Mouse (Mus musculus) heart, embryonic 15.5 days (tissue): ENCODE results near the gene Gprin1. TPM values are rescaled to one million over a fixed set of nuclear protein-coding genes. Genes with fewer than 3 reads are reported as not detected.
A peak's percentile ranks its signal among the peaks of the same experiment; 100 is the strongest.

ENCODE experiments used
- ATAC-seq: fragments of 200-750 bp; cut with Nextera tagmentation; replicated peaks from 2 replicates; pipeline ENCODE4 v1.8.0; 2017; ENCODE audit warnings: low read depth, moderate TSS enrichment; ENCODE audit not compliant: insufficient number of reproducible peaks, insufficient read depth, low FRiP score
- H3K27ac ChIP-seq: fragments of 300-500 bp; sonication (generic); 2 replicates; pipeline ENCODE4 v1.5.1; 2015; ENCODE audit warnings: mild to moderate bottlenecking, inconsistent platforms
- H3K27me3 ChIP-seq: fragments of 300-500 bp; sonication (generic); 2 replicates; pipeline ENCODE4 v1.6.1; 2015; ENCODE audit warnings: inconsistent platforms
- H3K36me3 ChIP-seq: fragments of 300-500 bp; sonication (generic); 2 replicates; pipeline ENCODE4 v1.6.1; 2015; ENCODE audit warnings: mild to moderate bottlenecking, inconsistent platforms
- H3K4me1 ChIP-seq: fragments of 300-500 bp; sonication (generic); replicated peaks from 2 replicates; pipeline ENCODE4 v1.6.1; 2015; ENCODE audit warnings: inconsistent platforms
- H3K4me2 ChIP-seq: fragments of 300-500 bp; sonication (generic); 2 replicates; pipeline ENCODE4 v1.6.1; 2015; ENCODE audit warnings: inconsistent platforms, mild to moderate bottlenecking, moderate library complexity
- H3K4me3 ChIP-seq: fragments of 300-500 bp; sonication (generic); 2 replicates; pipeline ENCODE4 v1.5.1; 2015; ENCODE audit warnings: mild to moderate bottlenecking, inconsistent platforms
- H3K9ac ChIP-seq: fragments of 300-500 bp; sonication (generic); 2 replicates; pipeline ENCODE4 v1.6.1; 2015; ENCODE audit warnings: mild to moderate bottlenecking, inconsistent platforms
- H3K9me3 ChIP-seq: fragments of 300-500 bp; sonication (generic); replicated peaks from 2 replicates; pipeline ENCODE4 v1.6.1; 2016; ENCODE audit warnings: inconsistent platforms
- WGBS: fragments of 180-500 bp; shearing (Covaris S2); methylation state at CpG from one replicate; pipeline ENCODE4 v1.1.7; 2015; ENCODE audit warnings: mixed read lengths; 5-methylcytosine and 5-hydroxymethylcytosine counted together
- polyA plus RNA-seq: library from polyadenylated mRNA; unstranded; fragments of >200 nt; fragmentation: Nextera tagmentation; extraction: Ambion mirVana; gene quantifications from 2 replicates; pipeline ENCODE4 v1.2.1, GENCODE M21; 2015

Gene Gprin1
- polyA plus RNA-seq, 1 experiment from 2014 or later = 0.05 TPM

DNA sequence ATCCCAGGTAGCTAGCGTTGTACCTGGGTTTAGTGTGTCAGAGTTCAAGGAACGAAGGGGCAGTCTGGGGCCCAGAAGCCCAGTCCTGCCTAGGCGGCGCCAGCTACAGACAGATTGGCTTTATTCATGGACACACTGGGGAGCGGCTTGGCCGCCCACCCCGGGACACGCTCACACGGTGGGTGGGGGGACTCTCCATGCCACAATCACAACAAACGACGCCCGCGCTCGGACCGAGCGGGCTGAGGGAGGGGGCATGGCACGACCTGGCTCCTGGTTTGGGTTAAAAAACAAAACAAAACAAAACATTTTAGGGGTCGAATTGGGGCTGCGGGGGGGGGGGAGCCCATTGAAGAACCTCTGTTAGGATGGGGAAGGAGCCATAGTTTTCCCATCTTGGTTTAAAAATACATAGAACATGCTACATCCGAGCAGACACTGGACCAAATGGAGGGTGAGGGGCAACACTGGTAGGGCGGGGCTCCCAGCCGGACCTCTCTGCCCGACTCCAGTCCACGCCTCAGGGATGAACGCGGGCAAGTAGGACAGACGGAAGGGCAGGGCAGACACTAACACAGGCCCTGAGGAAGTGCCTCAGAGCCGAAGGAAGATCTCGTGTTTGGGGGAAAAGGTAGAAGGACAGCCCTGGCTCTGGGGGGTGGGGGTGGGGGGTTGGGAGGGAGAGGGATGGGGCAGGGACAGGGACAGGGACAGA lies 9.2 kb upstream of the Gprin1 start:
- H3K4me2 ChIP-seq = peak overlapping the region; percentile 72
- H3K9ac ChIP-seq = no peak overlapping the region
- peaks cover 89% of the 10 kb centered on the region for H3K27me3 ChIP-seq
- no peaks in the 10 kb centered on the region for H3K36me3 ChIP-seq
- peaks cover 12% of the 10 kb centered on the region for H3K4me1 ChIP-seq
- no peaks in the 10 kb centered on the region for H3K9me3 ChIP-seq
- no peak overlapping the region for H3K27ac ChIP-seq
- WGBS = 1% methylated on average over 29 of the region's 29 CpGs
- ATAC-seq = 0 out of 2 replicates have a peak, but pooled peaks have one; percentile 14
- H3K4me3 ChIP-seq = no peak overlapping the region

DNA sequence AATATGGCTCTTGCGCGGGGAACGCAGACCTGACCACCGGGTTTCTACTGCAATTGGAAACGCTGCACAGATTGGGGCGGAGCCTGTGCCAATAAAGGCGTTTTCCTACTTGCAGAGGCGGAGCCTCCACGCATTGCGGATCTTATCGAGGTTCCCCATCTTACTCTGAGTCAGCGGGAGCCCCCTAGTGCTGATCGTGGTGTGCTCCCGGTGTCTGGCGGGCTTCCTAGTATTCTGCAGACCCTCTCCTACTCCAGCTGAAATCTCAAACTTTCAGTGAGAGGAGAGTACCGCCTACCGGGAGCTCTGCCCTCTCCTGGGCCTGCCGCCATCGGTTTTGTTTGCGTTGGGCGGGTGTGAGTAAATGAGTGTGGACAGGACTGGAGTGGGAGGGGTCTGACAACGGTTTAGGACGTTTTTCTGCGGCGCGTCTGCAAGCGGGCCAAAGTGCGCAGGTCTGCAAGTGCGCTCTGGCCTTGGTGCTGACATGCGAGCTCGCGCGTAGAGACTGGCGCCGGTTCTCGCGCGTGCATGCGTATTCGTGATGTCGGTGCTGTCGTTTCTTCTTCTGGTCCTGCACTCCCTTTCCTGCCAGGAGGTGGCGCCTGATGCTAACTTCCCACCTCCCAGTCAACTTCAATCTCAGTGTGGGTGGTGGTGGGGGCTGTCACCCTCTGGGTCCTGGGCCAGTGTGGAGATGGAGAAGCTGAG lies 8.5 kb upstream of the Gprin1 start:
- ATAC-seq = peak; percentile 76
- H3K4me2 ChIP-seq = peak overlapping the region; percentile 72
- H3K36me3 ChIP-seq = no peaks in the 10 kb centered on the region
- H3K27me3 ChIP-seq = peaks cover 89% of the 10 kb centered on the region
- no peak overlapping the region for H3K9ac ChIP-seq
- peaks cover 12% of the 10 kb centered on the region for H3K4me1 ChIP-seq
- H3K9me3 ChIP-seq = no peaks in the 10 kb centered on the region
- H3K4me3 ChIP-seq = peak overlapping the region; percentile 43
- under 1% methylated on average over 43 of the region's 43 CpGs for WGBS
- no peak overlapping the region for H3K27ac ChIP-seq

DNA sequence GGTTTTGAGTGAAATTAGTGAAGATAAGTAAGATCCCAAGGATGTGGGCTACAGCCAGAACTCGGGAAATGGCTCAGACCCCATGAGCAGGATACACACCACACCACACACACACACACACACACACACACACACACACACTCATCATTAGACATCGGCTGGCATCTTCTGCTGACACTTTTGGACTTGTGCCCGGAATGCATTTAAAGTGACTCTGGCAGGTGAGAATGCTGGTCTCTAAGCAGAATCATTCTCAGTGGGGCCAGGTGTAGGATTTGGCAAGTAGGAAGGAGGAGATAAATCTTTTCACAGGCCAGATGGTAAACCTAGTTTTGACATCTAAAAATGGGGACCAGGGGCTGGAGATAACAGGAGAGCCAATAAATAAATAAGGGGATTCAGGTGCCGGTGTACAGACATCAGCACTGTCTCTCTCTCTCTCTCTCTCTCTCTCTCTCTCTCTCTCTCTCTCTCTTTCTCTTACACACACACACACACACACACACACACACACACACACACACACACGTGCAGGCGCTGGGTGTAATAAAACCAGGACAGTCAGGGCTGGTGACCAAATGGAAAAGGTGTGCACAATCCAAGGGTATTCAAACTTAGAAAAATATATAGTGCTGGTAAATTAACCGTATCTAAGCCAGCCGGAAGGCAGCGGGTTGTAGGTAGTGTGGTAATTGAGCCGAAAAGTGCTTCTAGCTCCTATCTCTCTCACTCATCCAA lies 7.6 kb upstream of the Gprin1 start:
- Histone ChIP-seq H3K27ac (no peak overlapping the region), H3K36me3 (no peaks in the 10 kb centered on the region), H3K9me3 (no peaks in the 10 kb centered on the region), H3K4me2 (peak overlapping the region; percentile 72), H3K4me3 (peak overlapping the region; percentile 43), H3K4me1 (peaks cover 12% of the 10 kb centered on the region), H3K9ac (no peak overlapping the region), H3K27me3 (peaks cover 89% of the 10 kb centered on the region)
- no peak for ATAC-seq
- 37% methylated on average over 10 of the region's 10 CpGs for WGBS

DNA sequence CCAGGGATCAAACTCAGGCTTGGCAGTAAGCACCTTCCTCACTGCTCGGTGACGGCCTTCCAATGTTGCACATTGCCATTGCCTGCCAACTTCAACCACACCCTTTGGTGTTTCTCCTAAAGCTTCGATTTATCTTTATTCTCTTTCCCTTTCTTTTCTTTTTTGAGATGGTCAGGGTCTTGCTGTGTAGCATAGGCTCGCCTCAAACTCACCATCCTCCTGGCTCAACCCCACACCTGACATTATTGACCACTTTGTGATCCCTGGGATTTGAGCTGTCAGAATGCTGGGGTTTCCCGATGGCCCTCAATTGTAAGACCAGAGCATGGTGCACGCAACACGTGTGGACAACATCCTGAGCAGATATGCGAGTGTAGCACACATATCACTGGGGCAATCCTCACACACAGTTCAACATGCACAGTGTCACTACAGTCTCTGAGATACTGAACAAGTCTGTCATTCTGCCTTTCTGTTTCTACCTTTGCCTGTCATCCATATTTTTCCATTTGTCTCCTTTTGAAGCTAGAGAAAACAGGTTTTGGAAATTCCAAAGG lies 6.6 kb upstream of the Gprin1 start:
- H3K27me3 ChIP-seq = peaks cover 87% of the 10 kb centered on the region
- no peak for ATAC-seq

DNA sequence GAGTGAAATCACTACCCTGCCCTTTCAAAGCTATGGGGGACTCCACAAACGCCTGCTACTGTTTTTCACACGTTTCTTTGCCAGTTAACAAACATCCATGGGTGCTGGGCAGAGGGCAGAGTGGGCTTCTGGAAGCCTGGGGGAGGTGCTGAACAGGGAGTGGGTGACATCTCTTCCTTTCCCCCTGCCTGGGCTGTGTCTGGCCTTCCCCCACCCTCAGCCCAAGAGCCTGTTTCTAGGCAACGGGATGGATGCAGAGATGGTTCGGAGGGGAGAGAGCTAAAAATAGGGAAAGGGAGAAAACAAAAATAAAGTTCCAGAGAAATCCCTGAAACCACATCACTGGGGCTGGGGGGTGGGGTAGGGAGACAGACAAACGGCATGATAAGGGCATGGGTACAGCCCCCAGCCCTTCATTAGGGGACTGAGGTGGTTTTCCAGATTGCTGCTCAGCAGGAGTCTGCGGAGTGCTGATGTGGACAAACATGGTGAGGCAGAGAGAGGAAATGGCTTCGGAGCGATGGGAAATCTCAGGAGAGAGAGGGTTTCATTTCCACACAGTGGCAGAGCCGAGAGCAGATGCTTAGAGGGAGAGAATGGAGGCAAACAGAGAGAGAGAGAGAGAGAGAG lies 5.6 kb upstream of the Gprin1 start:
- Histone ChIP-seq H3K9ac (no peak overlapping the region), H3K9me3 (no peaks in the 10 kb centered on the region), H3K4me1 (peaks cover 12% of the 10 kb centered on the region), H3K4me2 (no peak overlapping the region), H3K36me3 (no peaks in the 10 kb centered on the region), H3K27ac (no peak overlapping the region), H3K4me3 (no peak overlapping the region), H3K27me3 (peaks cover 86% of the 10 kb centered on the region)
- 8% methylated on average over 9 of the region's 9 CpGs for WGBS
- ATAC-seq = no peak

More for the DNA sequence above, 6.6 kb upstream of the Gprin1 start:
- no peak overlapping the region for H3K4me3 ChIP-seq
- H3K4me2 ChIP-seq = no peak overlapping the region
- no peaks in the 10 kb centered on the region for H3K9me3 ChIP-seq
- H3K4me1 ChIP-seq = peaks cover 12% of the 10 kb centered on the region
- H3K9ac ChIP-seq = no peak overlapping the region
- no peaks in the 10 kb centered on the region for H3K36me3 ChIP-seq
- 84% methylated on average over 8 of the region's 8 CpGs for WGBS
- H3K27ac ChIP-seq = no peak overlapping the region

DNA sequence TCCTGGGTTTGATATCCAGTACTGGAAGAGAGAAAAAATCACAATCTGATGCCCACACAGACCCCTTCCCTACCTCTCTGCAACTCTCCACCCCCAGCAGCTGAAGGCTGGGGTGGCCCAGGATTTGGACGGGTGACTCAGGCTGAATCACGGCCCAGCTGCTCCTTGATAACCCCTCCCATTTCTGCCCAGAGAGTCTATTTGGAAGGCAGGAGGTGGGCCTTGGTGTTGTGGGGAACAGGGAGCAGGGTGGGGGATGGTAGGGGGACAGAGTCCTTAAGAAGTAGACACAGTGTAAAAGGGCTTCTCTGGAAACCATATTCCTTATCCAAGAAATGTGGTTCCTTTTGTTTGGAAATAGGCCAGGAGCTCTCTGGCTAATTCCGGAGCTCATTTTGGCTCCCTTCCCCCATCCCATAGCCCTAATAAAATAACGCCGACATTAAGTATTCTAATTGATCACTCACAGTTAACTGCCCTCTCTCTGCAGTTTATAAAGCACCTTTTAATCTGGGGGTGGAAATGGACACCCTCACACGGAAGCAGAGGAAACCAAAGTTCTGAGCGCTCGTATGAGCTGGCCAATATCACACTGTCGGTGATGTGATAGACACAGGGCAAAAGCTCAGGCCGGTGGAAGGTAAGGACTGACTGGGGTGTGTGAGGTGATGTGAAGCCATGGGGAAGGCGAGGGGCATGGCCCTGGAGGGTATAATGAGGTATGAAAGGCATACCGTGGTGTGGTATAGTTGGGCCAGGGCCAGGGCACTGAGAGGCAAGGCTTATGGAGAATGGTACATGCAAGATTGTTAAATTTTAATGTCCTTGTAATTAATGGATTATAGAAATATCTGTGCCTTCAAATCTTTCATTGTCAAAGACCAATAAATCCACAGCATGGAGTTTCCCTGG lies 4.8 kb upstream of the Gprin1 start:
- Histone ChIP-seq H3K27ac (no peak overlapping the region), H3K4me3 (no peak overlapping the region), H3K4me2 (no peak overlapping the region), H3K27me3 (peaks cover 86% of the 10 kb centered on the region), H3K9me3 (no peaks in the 10 kb centered on the region), H3K36me3 (no peaks in the 10 kb centered on the region), H3K9ac (no peak overlapping the region), H3K4me1 (peaks cover 18% of the 10 kb centered on the region)
- 36% methylated on average over 12 of the region's 12 CpGs for WGBS
- no peak for ATAC-seq

DNA sequence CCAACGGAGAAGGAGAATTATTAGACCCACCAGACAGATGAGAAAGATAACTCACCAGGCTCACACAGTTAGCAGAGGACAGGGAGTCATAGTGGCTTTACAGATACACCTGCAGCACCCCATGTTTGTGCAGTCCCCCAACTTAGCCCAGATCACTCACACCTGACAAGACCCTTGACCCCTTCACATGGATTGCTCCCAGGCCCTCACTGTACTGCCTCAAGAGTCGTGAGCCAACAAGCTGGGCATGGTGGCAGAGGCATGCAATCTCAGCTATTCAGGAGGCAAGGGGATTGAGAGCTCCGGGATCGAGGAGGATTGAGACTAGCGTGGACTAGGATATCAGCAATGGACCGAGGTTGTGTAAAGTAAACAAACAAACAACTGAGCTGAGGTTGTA lies 4.1 kb upstream of the Gprin1 start:
- H3K27ac ChIP-seq = no peak overlapping the region
- H3K9me3 ChIP-seq = no peaks in the 10 kb centered on the region
- peaks cover 86% of the 10 kb centered on the region for H3K27me3 ChIP-seq
- no peaks in the 10 kb centered on the region for H3K36me3 ChIP-seq
- no peak for ATAC-seq
- H3K4me3 ChIP-seq = no peak overlapping the region
- H3K4me1 ChIP-seq = peaks cover 20% of the 10 kb centered on the region
- no peak overlapping the region for H3K4me2 ChIP-seq
- H3K9ac ChIP-seq = no peak overlapping the region
- WGBS = 53% methylated on average over 6 of the region's 6 CpGs

DNA sequence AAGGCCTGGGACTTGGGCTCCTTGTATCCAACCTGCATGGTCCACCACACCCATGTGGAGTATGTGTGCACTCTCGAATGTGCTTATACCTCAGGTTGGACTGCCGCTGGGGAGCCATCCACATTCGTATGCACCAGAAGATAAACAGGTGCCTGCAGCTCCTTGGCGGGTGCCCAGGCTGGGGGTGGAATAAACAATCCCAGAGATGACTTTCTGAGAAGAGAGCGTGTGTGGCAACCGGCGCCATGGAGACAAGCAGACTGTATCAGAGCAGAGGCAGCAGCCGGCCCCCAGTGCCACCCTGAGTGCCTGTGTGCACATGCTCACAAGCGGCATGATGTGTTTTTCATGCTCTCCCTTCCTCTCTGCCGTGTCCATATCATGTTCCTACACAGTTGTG lies 3.0 kb upstream of the Gprin1 start:
- Histone ChIP-seq H3K4me1 (peaks cover 11% of the 10 kb centered on the region), H3K9ac (no peak overlapping the region), H3K36me3 (no peaks in the 10 kb centered on the region), H3K9me3 (no peaks in the 10 kb centered on the region), H3K4me2 (no peak overlapping the region), H3K4me3 (no peak overlapping the region), H3K27me3 (peaks cover 87% of the 10 kb centered on the region), H3K27ac (no peak overlapping the region)
- ATAC-seq = no peak
- 59% methylated on average over 10 of the region's 10 CpGs for WGBS

DNA sequence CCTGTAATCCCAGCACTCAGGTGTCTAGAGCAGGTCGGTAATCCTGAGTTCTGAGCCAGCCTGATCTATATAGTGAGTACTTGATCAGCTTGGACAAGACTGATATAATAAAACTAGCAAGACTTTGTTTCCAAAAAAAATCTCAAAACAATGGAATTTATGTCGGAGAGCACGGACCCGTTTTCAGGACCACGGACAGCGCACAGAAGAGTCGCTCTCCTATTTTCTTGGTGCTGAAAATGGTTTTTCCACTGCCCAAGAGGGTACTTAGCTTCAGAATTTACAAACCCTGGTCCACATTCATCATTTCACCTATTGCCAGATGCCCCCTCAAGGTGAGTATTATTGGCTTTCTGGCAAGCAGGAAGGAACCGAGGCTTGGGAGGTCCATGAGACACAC lies 1.0 kb upstream of the Gprin1 start:
- 3% methylated on average over 8 of the region's 8 CpGs for WGBS
- Histone ChIP-seq H3K36me3 (no peaks in the 10 kb centered on the region), H3K9ac (no peak overlapping the region), H3K4me2 (no peak overlapping the region), H3K9me3 (no peaks in the 10 kb centered on the region), H3K4me3 (no peak overlapping the region), H3K27ac (no peak overlapping the region), H3K4me1 (peaks cover 10% of the 10 kb centered on the region), H3K27me3 (peaks cover 86% of the 10 kb centered on the region)
- ATAC-seq = no peak

DNA sequence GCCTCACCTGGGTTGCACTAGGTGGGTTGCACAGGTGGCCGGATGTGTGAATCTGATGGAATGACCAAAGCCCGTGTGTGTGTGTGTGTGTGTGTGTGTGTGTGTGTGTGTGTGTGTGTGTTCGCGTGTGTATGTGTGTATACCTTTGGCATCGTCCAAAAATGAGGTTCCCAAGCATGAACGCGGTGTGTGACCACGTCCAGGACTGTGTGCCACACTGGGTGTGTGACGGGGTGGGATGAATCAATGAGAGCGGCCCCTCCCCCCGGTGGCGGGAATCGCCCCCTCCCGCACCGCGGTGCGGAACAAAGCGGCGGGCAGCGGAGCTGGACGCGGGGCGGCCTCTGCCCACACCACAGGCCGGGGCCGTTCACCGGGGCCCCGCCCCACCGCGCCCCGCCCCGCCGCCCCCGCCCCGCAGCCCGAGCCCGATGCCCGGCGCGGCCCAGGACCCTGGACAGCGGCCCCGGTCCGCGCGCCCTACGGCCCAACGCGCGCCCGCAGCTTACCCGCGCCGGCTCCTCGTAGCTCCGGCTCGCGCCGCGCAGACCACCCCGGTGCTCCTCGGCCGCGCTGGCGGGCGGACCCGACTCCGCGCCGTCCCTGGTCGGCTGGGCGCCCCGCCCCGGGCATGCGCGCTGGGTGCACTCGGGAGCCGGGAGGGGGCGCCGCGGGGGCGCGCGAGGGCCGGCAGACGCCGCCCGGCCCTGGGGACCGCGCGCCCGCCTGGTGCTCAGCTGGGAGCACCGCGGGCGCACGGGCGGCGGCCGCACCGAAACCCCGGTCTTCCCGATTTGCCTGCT lies 412 bp downstream of the Gprin1 start:
- peak; percentile 63 for ATAC-seq
- no peaks in the 10 kb centered on the region for H3K9me3 ChIP-seq
- peaks cover 10% of the 10 kb centered on the region for H3K4me1 ChIP-seq
- no peaks in the 10 kb centered on the region for H3K36me3 ChIP-seq
- peak overlapping the region; percentile 94 for H3K4me2 ChIP-seq
- H3K4me3 ChIP-seq = peak overlapping the region; percentile 55
- H3K9ac ChIP-seq = no peak overlapping the region
- H3K27me3 ChIP-seq = peaks cover 94% of the 10 kb centered on the region
- no peak overlapping the region for H3K27ac ChIP-seq
- 1% methylated on average over 78 of the region's 100 CpGs for WGBS
